Mouse (Mus musculus) liver, embryonic 16.5 days (tissue): Measurements from ENCODE around the gene Fxr1. TPM values are rescaled to one million over a fixed set of nuclear protein-coding genes. Genes with fewer than 3 reads are reported as not detected.

Source experiments
- ATAC-seq: fragments of 200-750 bp; cut with Nextera tagmentation; 2 replicates; pipeline ENCODE4 v1.8.0; 2017; ENCODE audit warnings: low read depth, mild to moderate bottlenecking, moderate number of reproducible peaks, moderate library complexity
- H3K27ac ChIP-seq: fragments of 300-500 bp; sonication (generic); 2 replicates; pipeline ENCODE4 v1.5.1; 2014; ENCODE audit warnings: mild to moderate bottlenecking, low read length
- H3K27me3 ChIP-seq: fragments of 300-500 bp; sonication (generic); 2 replicates; pipeline ENCODE4 v1.6.1; 2014; ENCODE audit warnings: low read depth, low read length, mixed read lengths; ENCODE audit not compliant: control insufficient read depth, insufficient read depth
- H3K36me3 ChIP-seq: fragments of 300-500 bp; sonication (generic); 2 replicates; pipeline ENCODE4 v1.6.1; 2014; ENCODE audit warnings: mild to moderate bottlenecking; ENCODE audit not compliant: control insufficient read depth, insufficient read depth
- H3K4me1 ChIP-seq: fragments of 300-500 bp; sonication (generic); 2 replicates; pipeline ENCODE4 v1.6.1; 2014; ENCODE audit warnings: low read depth, low read length, mixed read lengths; ENCODE audit not compliant: control insufficient read depth
- H3K4me2 ChIP-seq: fragments of 300-500 bp; sonication (generic); 2 replicates; pipeline ENCODE4 v1.6.1; 2014; ENCODE audit warnings: low read depth, low read length, mixed read lengths
- H3K4me3 ChIP-seq: fragments of 300-500 bp; sonication (generic); 2 replicates; pipeline ENCODE4 v1.5.1; 2014; ENCODE audit warnings: low read depth, mild to moderate bottlenecking, low read length
- H3K9ac ChIP-seq: fragments of 300-500 bp; sonication (generic); 2 replicates; pipeline ENCODE4 v1.6.1; 2014; ENCODE audit warnings: low read depth, low read length
- H3K9me3 ChIP-seq: fragments of 300-500 bp; sonication (generic); replicated peaks from 2 replicates; pipeline ENCODE4 v1.6.1; 2016; ENCODE audit warnings: low read length; ENCODE audit not compliant: control insufficient read depth
- WGBS: fragments of 180-500 bp; shearing (Covaris S2); extraction: QIAGEN DNeasy Blood & Tissue Kit; methylation state at CpG from one replicate; pipeline ENCODE4 v1.1.7; 2014; ENCODE audit not compliant: insufficient replicate concordance; 5-methylcytosine and 5-hydroxymethylcytosine counted together
- polyA plus RNA-seq: library from polyadenylated mRNA; unstranded; fragments of >200 nt; fragmentation: Nextera tagmentation; extraction: Ambion mirVana; gene quantifications from 2 replicates; pipeline ENCODE4 v1.2.1, GENCODE M21; 2015

Fxr1 gene
- polyA plus RNA-seq, 1 experiment from 2014 or later, result 21.0 TPM

DNA sequence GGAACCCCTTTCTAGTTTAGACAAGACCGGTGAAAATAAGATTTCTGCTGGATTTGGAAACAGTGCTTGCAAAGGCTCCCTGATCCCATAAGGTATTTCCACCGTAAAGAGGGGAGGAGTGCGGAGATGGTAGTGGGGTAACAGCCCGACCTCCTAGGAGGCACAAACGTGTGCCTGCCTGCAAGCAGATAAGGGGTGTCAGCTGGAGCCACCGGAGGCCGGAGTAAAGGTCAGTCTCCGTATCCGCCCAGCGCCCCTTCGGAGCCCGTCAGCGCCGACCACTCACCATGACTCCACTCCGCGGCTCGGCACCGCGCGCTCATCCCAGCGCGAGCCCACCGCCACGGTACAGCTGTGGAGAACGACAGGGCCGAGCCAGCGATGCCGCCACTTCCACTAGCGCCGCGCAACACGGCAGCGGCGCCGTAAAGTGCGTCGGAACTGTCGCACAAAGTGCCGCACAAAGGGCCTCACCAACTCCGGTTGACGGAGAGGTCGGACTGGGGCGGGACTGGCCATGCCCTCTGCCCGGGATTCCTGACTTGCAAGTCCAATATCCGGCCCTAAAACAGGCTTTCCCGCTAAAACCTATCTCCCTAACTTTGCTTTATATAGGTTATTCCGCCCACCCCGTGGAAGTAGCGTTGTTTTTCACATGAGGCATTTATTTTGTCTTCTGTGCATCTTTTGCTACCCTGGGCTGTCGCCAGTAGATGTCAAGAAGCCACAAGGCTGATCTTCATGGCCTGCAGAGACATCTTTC, 61.3 kb downstream of the Fxr1 start, which contains the start of gene Dnajc19:
Gene Dnajc19 (minus strand): TSS at position 422 of the 763 bp plus-strand sequence.
- WGBS, result under 1% methylated on average over 50 of the region's 50 CpGs
- H3K27me3 ChIP-seq, result no peaks in the 10 kb centered on the region
- peak; percentile 91 for ATAC-seq
- H3K4me2 ChIP-seq, result peak within 1 kb of the TSS; percentile 83
- H3K36me3 ChIP-seq, result no peaks in the 10 kb centered on the region; the same call in 1 of the 2 replicates
- peak within 1 kb of the TSS; percentile 83 for H3K9ac ChIP-seq
- H3K4me3 ChIP-seq, result peak within 1 kb of the TSS; percentile 82
- H3K9me3 ChIP-seq, result no peaks in the 10 kb centered on the region
- peak within 1 kb of the TSS; percentile 70 for H3K27ac ChIP-seq
- H3K4me1 ChIP-seq, result peaks cover 17% of the 10 kb centered on the region

DNA sequence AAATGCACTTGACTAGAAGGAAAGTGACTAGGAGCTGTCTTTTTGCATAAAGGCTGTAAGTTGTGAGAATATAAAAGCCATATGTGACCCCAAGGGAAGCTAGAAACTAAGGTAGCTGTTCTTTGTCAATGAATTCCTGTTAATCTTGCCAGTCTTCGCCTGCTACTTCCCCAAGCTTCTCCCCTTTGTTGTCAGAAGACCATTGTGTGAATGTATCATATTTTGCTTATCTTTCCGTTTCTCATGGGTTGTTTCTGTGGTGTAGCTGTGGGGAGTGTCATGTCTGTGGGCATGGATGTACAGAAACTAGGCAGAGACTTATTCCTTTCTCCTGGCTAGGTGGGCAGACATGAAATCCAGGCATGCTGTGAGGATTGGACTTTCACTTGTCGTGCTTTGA, 62.2 kb downstream of the Fxr1 start:
- WGBS, result 48% methylated on average over 3 of the region's 3 CpGs
- Histone ChIP-seq H3K4me2 (peak overlapping the region; percentile 83; the same call in 1 of the 2 replicates), H3K4me1 (peaks cover 17% of the 10 kb centered on the region), H3K9me3 (no peaks in the 10 kb centered on the region), H3K27ac (no peak overlapping the region), H3K27me3 (no peaks in the 10 kb centered on the region), H3K36me3 (no peaks in the 10 kb centered on the region; the same call in 1 of the 2 replicates), H3K4me3 (no peak overlapping the region), H3K9ac (no peak overlapping the region)
- ATAC-seq, result no peak

DNA sequence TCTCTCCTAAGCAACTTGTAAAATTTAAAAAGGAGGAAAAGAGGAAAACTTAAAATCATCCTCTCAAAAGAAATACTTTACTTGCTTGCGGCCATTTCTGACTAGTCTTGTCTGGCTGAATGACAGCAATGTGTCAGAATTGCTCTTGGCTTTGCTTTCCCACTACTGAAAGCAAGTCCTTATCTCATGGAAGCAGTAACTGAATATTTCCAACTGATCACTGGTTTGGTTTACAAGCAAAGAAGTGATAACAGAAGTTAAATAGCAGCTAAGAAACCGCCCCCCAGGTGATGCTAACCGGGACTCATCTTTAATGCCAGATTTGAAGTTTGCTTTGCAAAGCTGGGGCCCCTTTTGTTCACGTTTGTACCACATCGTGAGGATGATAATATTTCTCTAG, 63.9 kb downstream of the Fxr1 start:
- ATAC-seq, result no peak
- Histone ChIP-seq H3K27me3 (no peaks in the 10 kb centered on the region), H3K4me3 (no peak overlapping the region), H3K9ac (no peak overlapping the region), H3K27ac (no peak overlapping the region), H3K9me3 (no peaks in the 10 kb centered on the region), H3K4me1 (peaks cover 17% of the 10 kb centered on the region), H3K36me3 (no peaks in the 10 kb centered on the region), H3K4me2 (no peak overlapping the region)
- 22% methylated on average over 5 of the region's 5 CpGs for WGBS

DNA sequence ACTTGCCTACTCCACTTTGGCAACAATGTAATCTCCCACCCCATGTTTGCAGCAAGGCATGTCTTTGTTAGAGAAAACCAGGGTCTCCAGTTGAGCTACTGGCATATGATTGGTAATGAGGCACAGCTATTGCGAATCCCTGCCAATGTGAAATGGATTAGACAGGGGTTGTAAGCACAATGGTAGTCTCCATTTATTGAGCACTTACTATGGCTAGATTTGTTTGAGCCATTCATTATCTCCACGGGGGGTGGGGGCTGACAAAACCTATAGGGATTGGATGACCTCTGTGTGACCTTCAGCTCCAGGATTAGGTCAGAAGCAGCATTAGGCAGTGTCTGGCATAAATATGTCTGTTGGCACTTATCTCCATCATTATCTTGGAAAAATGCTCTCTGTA, 83.1 kb downstream of the Fxr1 start:
- Histone ChIP-seq H3K9me3 (no peaks in the 10 kb centered on the region), H3K27me3 (peaks cover 5% of the 10 kb centered on the region), H3K4me2 (no peak overlapping the region), H3K36me3 (no peaks in the 10 kb centered on the region), H3K4me1 (no peaks in the 10 kb centered on the region), H3K4me3 (no peak overlapping the region), H3K27ac (no peak overlapping the region), H3K9ac (no peak overlapping the region)
- ATAC-seq, result no peak
- WGBS, result 52% methylated on average over 2 of the region's 2 CpGs

DNA sequence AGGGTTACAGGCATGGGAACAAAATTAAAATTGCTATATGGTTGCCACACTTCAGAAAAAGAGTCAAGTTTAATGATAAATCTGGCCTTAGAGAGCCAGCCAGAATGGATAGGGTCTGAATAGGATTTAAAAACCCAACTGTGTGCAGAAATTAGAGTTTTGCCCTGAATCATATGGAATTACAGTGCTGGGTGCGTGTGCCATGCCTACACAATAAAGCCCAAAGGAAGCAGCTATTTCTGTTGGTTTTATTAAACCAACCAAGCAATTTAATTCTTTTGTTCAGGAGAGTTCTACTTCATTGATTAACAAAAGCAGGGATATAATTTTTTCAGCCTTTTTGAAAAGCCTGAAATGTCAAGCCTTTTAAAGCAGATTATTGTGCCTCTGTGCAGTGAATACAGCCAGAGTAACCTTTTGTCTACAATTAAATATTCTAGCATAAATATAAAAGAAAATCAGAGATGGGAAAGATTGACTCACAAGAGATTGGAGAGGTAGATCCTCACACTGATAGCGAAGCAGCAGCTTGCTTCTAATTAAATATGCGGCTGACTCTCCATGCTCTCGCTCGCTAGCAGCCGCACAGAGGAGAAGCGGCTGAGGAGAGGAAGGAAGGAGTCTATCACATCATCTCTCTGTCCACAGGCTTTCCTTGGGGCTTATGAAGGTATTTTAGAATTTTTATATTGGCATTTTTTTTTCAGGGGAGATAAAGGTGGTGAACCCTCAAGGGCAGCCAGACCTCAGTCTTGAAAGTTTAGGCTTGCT, 84.3 kb downstream of the Fxr1 start:
- WGBS, result 31% methylated on average over 7 of the region's 7 CpGs
- Histone ChIP-seq H3K27ac (no peak overlapping the region), H3K36me3 (no peaks in the 10 kb centered on the region), H3K4me2 (no peak overlapping the region), H3K9ac (no peak overlapping the region), H3K9me3 (no peaks in the 10 kb centered on the region), H3K4me1 (no peaks in the 10 kb centered on the region), H3K4me3 (no peak overlapping the region), H3K27me3 (peaks cover 5% of the 10 kb centered on the region)
- ATAC-seq, result no peak

DNA sequence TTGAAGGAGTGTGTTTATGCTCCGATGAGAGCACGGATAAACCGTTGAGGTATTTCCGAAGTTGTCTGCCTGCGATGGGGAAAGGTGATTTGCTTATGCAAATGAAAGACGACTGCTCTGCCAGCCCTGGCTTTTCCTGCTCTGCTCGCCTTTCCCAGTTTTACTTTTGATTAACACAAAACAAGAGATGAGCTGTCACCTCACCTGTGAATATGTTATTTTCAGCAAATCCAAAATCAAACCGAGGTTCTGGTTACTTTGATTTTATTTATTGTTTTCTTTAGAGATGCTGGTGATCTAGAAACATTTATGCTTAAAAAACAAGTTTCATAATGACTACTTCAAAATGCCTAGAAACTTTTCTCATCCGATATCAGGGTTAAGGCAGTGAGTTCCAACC, 86.7 kb downstream of the Fxr1 start:
- H3K4me2 ChIP-seq, result no peak overlapping the region
- H3K27ac ChIP-seq, result no peak overlapping the region
- WGBS, result 8% methylated on average over 9 of the region's 9 CpGs
- H3K27me3 ChIP-seq, result peaks cover 5% of the 10 kb centered on the region
- H3K36me3 ChIP-seq, result no peaks in the 10 kb centered on the region
- no peaks in the 10 kb centered on the region for H3K4me1 ChIP-seq
- no peaks in the 10 kb centered on the region for H3K9me3 ChIP-seq
- no peak overlapping the region for H3K9ac ChIP-seq
- no peak overlapping the region for H3K4me3 ChIP-seq
- ATAC-seq, result no peak

DNA sequence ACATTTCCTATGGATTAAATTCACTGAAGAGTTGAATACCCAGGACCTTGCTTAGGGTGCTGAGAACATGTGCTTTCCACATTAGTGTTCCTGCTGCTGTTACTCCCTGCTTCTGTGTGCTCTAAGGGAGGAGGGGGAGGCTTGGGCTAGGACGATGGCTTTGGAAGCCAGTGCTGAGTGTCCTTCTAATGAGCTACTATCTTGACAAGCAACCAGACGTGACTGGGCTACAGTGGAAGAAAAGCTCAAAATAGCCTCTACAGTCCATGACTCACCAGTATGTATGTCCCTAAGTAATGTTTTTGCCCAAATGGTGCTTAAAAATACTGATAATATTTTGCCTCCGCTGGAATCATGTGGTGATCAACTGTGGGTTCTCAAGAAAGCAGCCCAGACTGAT, 87.9 kb downstream of the Fxr1 start:
- no peak for ATAC-seq
- H3K9me3 ChIP-seq, result no peaks in the 10 kb centered on the region
- no peak overlapping the region for H3K27ac ChIP-seq
- no peak overlapping the region for H3K4me2 ChIP-seq
- 57% methylated on average over 3 of the region's 3 CpGs for WGBS
- no peak overlapping the region for H3K9ac ChIP-seq
- H3K27me3 ChIP-seq, result peaks cover 5% of the 10 kb centered on the region
- H3K36me3 ChIP-seq, result no peaks in the 10 kb centered on the region
- no peaks in the 10 kb centered on the region for H3K4me1 ChIP-seq
- no peak overlapping the region for H3K4me3 ChIP-seq

DNA sequence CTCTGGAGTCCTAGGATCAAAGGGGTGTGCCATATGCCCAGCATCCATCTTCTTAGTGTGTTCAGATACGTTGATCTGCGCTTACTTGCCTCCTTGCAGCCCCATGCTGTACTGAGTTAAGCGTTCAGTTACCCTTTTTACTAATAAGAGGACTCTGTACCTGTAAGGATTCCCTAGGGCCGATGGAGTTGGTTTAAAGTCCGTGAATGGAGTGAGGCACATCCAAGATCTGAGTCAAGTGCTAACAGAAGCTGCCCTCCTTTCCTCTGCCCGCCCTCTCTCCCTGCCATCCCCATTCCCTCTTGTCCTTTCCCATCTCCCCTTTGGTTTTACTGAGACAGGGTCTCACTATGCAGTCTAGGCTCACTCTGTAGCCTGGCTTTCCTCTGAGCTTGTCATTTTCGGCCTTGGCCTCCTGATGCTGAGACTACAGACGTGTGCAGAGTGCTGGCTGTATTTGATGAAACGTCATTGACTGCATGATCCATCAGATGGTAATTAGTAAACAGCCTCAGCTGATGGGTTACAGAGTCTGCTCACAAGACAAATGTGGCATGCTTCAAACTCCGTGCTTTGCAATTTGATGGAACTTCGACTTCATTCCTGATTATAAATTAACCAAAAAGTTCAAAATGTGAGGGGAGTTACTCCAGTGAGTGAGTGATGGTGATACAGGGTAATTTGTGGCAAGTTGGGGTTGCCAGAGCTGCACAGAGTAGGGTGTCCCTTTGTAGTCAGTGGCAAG, 92.4 kb downstream of the Fxr1 start:
- Histone ChIP-seq H3K27me3 (no peaks in the 10 kb centered on the region), H3K9ac (no peak overlapping the region), H3K36me3 (no peaks in the 10 kb centered on the region), H3K9me3 (no peaks in the 10 kb centered on the region), H3K4me3 (no peak overlapping the region), H3K27ac (no peak overlapping the region), H3K4me1 (no peaks in the 10 kb centered on the region), H3K4me2 (no peak overlapping the region)
- WGBS, result 48% methylated on average over 11 of the region's 11 CpGs
- ATAC-seq, result no peak
